Comparison of ENCODE assay signal across 10 mouse cellular contexts in genomic region chr2:62613133-62613532, GRCm38 (mm10).
"Had no signal": no experiment of that assay in that cellular context is flagged by ENCODE, and none has a peak within 500 bp of the region (broad histone marks: within the 10 kb centered on the region; RNA-seq: fewer than 3 reads in every experiment).

No protein-coding gene starts in this region.

- H3K9ac ChIP-seq: limb, embryonic 12.5 days; lung, embryonic 15.5 days; neural tube, embryonic 12.5 days had no signal

- H3K27ac ChIP-seq: limb, embryonic 12.5 days; lung, embryonic 15.5 days; macrophage; neural tube, embryonic 12.5 days; stomach, postnatal 0 days had no signal

- H3K4me2 ChIP-seq: limb, embryonic 12.5 days; lung, embryonic 15.5 days; neural tube, embryonic 12.5 days had no signal

- H3K4me3 ChIP-seq: limb, embryonic 12.5 days; lung, embryonic 15.5 days; neural tube, embryonic 12.5 days had no signal

- H3K4me1 ChIP-seq: limb, embryonic 12.5 days; lung, embryonic 15.5 days; neural tube, embryonic 12.5 days had no signal

- H3K27me3 ChIP-seq: limb, embryonic 12.5 days; lung, embryonic 15.5 days; neural tube, embryonic 12.5 days had no signal

- H3K36me3 ChIP-seq: limb, embryonic 12.5 days; lung, embryonic 15.5 days; neural tube, embryonic 12.5 days had no signal

- H3K9me3 ChIP-seq: limb, embryonic 12.5 days; lung, embryonic 15.5 days; neural tube, embryonic 12.5 days had no signal

- DNase-seq: kidney, adult 11 months; kidney, adult 9 months; kidney, postnatal 14 days; lung, postnatal 14 days; midbrain, embryonic 14.5 days had no signal
